Mouse (Mus musculus): ENCODE data around the gene Tnpo2.

DNA sequence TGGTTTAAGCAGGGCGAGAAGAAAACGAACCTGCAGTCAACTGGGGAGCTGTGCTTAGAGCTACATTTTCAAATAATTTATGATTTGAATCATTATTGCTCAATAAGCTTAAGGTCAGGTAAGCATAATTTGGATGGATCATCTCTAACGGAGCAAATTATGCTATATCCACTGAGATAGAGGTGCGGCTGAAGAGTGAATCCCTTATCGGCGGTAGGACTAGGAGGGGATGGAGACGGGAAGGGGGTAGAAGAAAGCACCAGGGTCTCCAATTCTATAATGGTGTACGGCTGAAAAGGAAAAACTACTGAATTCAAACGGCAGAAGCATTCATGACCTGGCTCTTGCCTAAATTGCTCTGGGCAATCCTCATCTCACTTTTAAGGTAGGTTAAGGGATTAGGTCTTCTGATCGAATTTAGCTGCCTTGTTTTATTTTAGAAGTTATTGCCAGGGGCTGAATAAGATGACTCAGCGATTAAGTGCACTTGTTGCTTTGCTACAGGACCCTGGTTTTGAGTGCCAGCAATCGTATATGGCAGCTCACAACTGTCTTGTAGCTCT is 1.5 kb upstream of the Tnpo2 start:
- TF ChIP-seq CTCF (IDR thresholded peaks at IDR 0.05; ENCODE audit: low read depth) (no peak), EP300 (IDR thresholded peaks at IDR 0.05; ENCODE audit: low read depth) (no peak)

Measured in liver, postnatal 0 days (tissue).